Mouse (Mus musculus) layer of hippocampus, adult 8-10 months (tissue): ENCODE data around the gene Mrps12. TPM values are rescaled to one million over a fixed set of nuclear protein-coding genes. Genes with fewer than 3 reads are reported as not detected.

Experiments used
- DNase-seq, 2 experiments: peaks; one replicate each; pipeline ENCODE4 v3.0.0; 2022; ENCODE audit warnings: low spot score in 2 of 2
- total RNA-seq, 4 experiments: library from RNA; stranded (reverse); gene quantifications; 2 replicates each; pipeline ENCODE4 v1.2.4; 2022

Gene Mrps12
- total RNA-seq, 4 experiments from 2014 or later, result 51.7 to 65.6 (median 53.9) TPM

DNA sequence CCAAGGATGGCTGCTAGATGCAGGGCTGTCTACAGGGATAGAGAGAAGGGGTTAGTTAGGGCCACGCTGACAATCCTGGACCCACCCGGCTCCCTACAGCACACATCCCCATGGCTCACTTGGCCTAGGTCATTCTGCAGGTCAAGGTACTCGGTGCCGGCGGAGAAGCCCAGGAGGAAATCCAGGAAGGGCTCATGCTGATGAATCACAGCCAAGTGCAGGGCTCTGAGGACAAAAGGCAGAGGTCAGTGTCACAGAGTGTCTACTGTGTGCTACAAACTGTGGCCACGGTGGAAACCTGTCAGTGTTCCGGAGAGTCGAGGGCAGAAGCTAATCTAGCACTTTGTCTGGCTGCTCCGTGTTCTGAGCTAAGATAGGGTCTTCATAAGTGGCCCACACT, 20.3 kb upstream of the Mrps12 start:
- DNase-seq, result no peak

- DNase-seq, result no peak
Measured at GRCm38 (mm10) chr7:28758623-28759022, 17.0 kb upstream of the Mrps12 start.

DNA sequence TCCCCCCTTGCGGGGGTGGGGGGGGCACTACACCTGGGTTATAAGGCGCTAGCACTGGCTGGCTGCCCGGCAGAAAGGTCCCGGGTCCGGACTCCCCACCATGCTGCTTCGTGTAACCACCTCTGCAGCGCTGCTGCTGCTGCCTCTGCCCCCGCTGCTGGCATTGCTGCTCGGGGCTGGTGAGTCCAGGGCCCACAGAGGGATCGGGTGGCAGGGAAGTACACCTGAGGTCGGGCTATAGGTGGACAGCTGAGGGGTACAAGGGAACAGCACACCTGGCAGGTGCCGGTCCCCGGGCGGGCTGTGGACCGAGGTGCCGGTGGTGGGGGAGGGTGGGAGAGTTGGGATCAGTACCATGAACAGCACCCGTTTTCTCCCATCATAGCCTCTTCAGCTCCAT, 14.5 kb upstream of the Mrps12 start, which contains the start of gene Ccer2:
Gene Ccer2 (plus strand): TSS at position 96 of the 400 bp plus-strand sequence.
- no peak for DNase-seq

- no peak for DNase-seq
Measured at GRCm38 (mm10) chr7:28749935-28750334, 8.3 kb upstream of the Mrps12 start.

DNA sequence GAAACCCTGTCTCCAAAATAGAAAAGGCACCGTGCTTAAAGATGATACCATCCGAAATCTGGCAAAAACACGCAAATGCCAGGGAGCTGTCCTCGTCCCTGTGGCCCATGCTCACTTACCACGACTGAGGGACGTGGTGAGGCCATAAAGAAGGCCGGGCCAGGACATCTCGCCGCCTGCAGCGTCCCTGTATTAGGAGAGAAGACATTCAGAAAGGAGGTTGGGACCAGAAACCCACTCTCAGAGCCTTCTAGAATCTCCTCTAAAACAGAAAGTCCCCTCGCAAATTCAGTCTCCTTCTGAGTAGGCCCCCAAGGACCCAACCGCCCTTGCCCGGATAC, 282 bp downstream of the Mrps12 start:
- no peak for DNase-seq

- no peak for DNase-seq
Measured at GRCm38 (mm10) chr7:28740949-28741348, 671 bp downstream of the Mrps12 start.

DNA sequence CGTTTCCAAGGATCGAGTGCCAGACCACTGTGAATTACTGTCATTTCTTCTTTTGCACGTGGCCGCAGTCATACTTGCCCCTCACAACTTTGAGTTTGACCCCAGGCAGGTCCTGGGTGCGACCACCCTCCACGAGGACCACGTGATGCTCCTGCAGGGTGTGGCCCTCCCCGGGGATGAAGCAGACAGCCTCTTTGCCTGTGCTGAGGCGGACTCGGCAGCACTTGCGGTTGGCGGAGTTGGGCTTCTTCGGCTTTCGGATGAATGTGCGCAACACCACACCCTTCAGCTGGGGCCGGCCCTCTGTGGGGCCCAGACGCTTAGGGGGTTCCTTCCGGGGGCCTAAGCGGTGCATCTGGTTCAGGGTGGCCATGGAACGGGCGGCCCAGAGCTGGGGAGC, 1.8 kb downstream of the Mrps12 start:
- DNase-seq, result no peak

DNA sequence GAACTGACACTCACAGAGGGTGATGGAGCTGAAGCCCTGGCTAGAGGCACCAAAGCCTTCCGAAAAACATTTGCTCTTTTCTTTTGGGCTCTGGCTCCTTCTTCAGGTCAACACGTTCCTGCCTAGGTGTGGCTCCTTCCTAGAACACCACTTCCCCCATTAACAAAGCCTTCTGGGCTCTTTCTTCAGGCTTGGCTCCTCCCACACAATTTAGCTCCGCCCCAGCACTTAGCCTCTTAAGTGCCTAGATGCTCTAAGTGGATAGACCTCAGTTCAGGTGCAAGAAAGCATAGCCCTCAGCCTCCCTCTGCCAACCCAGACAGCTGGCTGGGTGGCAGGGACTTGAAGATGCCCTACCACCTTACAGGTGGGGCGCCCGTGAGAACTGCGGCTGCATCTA, 5.9 kb downstream of the Mrps12 start:
- no peak for DNase-seq

DNA sequence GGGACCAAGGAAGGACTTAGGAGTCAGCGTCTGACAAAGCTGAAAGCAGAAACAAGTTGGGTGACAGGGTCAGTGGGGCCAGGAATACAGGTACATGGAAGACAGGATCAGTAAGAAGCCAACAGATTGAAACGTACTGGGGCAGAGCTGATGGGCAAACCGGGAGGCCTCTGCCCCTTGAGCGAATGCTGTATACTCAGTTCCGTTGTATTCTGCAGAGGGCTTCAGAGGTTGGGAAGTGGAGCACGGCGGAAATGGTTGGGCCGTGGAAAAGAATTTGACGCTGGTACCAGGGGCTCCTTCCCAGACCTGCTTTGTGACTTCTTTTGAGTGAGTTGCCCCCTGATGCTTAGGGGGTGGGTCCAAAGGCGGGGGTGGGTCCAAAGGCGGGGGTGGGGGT, 8.4 kb downstream of the Mrps12 start:
- no peak for DNase-seq

GRCm38 (mm10) chr7:28732341-28733142, 9.1 kb downstream of the Mrps12 start:
- DNase-seq, result no peak

DNA sequence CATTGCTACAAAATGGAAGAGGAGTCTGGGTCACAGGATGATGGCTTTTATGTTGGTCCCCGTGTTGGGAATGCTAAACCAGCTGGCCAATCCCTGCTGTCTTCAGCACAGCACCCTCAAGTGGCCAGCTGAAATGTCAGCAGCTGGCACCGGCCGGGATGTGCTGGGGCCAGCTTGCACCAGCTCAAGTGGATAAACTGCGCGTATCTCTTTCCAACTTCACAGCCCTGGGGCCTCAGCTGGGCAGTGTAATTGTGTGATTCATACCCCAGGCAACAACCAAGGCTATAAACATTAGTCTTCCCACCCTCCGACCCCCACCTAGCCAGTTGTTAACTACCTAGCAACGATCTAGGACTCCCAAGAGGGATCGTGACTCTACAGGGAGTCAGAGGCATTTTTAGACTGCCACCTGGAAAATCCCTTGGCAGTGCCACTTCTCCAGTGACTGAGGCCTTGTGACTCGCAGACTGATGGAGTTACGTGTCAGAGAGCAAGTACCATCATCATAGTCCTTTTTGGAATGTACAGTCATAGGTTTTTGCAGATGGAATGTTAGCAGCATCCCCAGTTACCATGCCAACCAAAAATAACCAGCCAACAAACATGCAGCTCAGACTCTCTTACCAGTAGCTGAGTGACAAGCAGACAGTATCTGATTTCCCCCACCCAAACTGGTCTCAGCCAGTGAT, 13.8 kb downstream of the Mrps12 start:
- peak; percentile 60 to 75 for DNase-seq

GRCm38 (mm10) chr7:28726600-28726999, 15.0 kb downstream of the Mrps12 start:
- DNase-seq, result peak; percentile 78 to 87

DNA sequence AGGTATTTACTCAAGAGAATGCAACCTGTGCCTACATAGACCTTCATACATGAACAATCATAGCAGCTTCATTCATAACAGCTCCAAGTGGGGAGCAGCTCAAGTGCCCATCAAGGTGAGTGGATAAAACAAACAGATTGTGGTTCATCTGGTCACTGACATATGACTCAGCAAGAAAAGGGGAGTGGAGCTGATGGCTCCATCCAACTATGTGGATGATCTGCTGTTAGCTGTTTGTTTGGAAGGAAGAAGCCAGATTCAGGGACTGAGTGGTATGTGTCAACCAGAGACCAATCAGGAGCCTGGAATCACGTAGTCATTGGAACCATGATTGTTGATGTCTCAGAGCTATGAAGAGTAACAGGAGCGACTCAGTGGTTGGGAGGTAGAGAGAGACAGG, 17.0 kb downstream of the Mrps12 start:
- no peak for DNase-seq

DNA sequence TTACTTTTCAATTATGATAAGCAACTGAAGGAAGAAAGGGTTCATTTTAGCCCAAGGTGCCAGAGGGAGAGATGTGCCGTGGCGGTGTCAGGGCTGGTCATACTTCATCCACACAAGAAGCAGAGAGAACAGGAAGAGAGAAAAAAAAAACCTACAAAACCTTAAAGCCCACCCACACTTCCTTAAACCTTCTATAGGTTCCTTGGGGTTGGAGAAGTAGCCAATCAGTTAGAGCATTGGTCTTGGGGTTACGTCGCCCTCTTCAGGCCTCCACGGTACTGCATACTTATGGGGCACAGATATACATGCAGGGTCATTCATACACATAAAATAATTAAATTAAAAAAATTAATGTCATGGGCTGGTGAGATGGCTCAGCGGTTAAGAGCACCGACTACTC, 19.5 kb downstream of the Mrps12 start:
- DNase-seq, result no peak

GRCm38 (mm10) chr7:28720753-28721537, 20.7 kb downstream of the Mrps12 start:
- no peak for DNase-seq

DNA sequence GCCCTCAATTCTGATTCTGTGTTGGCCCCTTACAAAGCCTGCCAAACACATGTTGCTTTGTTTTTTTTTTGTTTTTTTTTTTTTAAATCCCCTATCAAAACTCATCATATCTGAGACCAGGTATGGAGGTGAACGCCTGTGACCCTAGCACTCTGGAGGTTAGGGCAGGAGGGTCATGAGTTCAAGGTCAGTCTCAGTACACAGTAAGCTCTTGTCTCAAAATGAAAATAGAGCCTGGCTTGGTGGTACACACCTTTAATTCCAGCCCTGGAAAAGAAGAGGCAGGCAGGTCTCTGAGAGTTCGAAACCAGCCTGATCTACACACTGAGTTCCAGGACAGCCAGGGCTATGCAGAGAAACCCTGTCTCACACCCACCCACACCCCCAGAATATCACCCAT, 22.0 kb downstream of the Mrps12 start:
- DNase-seq, result no peak

- no peak for DNase-seq
Measured at GRCm38 (mm10) chr7:28719159-28719558, 22.5 kb downstream of the Mrps12 start.

- DNase-seq, result no peak
Measured at GRCm38 (mm10) chr7:28717726-28718125, 23.9 kb downstream of the Mrps12 start.

DNA sequence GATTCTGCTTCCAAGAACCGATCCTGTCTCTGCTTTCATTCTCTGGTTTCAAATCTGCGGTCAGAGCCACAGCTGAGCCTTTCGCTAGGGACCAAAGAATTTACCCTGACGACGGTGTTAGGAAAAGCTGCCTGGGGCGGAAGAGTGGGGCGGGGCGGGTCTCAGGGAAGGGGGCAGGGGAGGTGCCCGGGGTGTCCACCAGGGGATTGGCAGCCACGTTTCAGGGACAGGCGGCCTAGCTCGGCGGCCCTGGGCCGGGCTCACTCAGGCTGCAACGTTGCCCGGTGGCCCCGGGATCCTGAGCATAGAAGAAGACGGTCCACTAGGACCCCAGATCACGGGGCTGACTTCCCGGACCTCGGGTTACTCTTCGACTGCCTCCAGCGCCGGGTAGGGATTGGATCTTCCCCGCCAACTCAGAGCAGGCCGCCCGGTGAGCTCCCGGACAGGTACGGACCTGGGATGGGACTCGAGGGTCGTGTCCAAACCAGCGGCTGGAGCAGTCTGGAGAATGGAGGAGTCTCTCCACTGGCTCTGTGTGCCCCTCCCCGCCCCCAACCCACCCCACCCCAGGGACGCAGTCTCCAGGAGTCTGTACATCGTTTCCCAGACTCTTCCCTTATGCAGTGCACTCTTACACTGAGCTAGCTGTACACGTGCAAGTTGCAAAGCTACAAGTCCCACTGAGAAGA, 24.9 kb downstream of the Mrps12 start, which contains the start of gene Fbxo17:
Gene Fbxo17 (plus strand): TSS at position 215 of the 692 bp plus-strand sequence.
- no peak for DNase-seq

DNA sequence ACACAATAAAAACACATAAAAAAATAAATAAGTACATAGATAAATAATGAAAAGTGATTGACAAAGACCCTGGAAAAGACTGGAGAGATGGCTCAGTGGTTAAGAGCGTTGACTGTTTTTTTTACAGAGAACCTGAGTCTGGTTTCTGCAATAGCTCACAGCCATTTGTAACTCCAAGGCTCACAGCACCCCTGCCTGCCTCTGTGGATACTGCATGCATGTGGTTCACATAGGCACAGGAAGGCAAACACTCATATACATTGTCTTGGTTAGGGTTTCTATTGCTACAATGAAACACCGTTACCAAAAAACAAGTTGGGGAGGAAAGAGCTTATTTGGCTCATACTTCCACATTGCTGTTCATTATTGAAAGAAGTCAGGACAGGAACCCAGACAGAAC, 26.0 kb downstream of the Mrps12 start:
- DNase-seq, result no peak

GRCm38 (mm10) chr7:28714667-28715066, 27.0 kb downstream of the Mrps12 start:
- DNase-seq, result peak in 1 of 2 experiments; percentile 41
